In genomic region chr2:93459208-93459920, GRCm38 (mm10) we compare ENCODE assay signal across 10 mouse cellular contexts. TPM values are rescaled to one million over a fixed set of nuclear protein-coding genes. Genes with fewer than 3 reads are reported as not detected.
A peak's percentile ranks its signal among the peaks of the same experiment; 100 is the strongest.
DNase-seq lines count a peak whose midpoint lies in the region; ATAC-seq and TF ChIP-seq lines count a peak whose summit lies in the region.
"Had no signal": no experiment of that assay in that cellular context is flagged by ENCODE, and none has a peak within 500 bp of the region (broad histone marks: within the 10 kb centered on the region; RNA-seq: fewer than 3 reads in every experiment).

No protein-coding gene starts in this region.

- no peak overlapping the region; the same call in 1 of the 2 replicates for H3K4me2 ChIP-seq in limb, embryonic 13.5 days (replicated peaks)
- H3K4me2 ChIP-seq in CH12.LX (ENCODE audit: insufficient read depth, low read depth, poor library complexity, severe bottlenecking) (peak overlapping the region; percentile 86), myocyte (ENCODE audit: low read depth) (peak overlapping the region; percentile 97)

- H3K4me1 ChIP-seq in limb, embryonic 13.5 days: peaks cover 35% of the 10 kb centered on the region
- peaks cover 39% of the 10 kb centered on the region for H3K4me1 ChIP-seq in limb, embryonic 10.5 days
- peaks cover 40 to 73% of the 10 kb centered on the region in 2 experiments for H3K4me1 ChIP-seq in CH12.LX (ENCODE audit: control insufficient read depth in 1 of 2, insufficient read depth in 2 of 2)
- H3K4me1 ChIP-seq in embryonic fibroblast, embryonic 13.5 days (ENCODE audit: control insufficient read depth, insufficient read depth, low read length): peaks cover 7% of the 10 kb centered on the region; the same call in 1 of the 2 replicates

- no peak for ATAC-seq in limb, embryonic 13.5 days (ENCODE audit: low FRiP score, low read depth)

- H3K9me3 ChIP-seq in limb, embryonic 13.5 days: no peaks in the 10 kb centered on the region
- no peaks in the 10 kb centered on the region for H3K9me3 ChIP-seq in limb, embryonic 10.5 days (replicated peaks)
- H3K9me3 ChIP-seq in CH12.LX (replicated peaks; ENCODE audit: low read length): no peaks in the 10 kb centered on the region

- dilution Hi-C loops in CH12.LX (cut with MboI; ENCODE audit: extremely low pct_ligation_motif_present, extremely low pct_unique_long_range_greater_than_20kb, low sequenced_read_pairs): no loop called here

- no peak for DNase-seq in limb, embryonic 10.5 days (ENCODE audit: low spot score)
- no peak for DNase-seq in CH12.LX (ENCODE audit: extremely low read depth)
- DNase-seq in cerebellum, postnatal 25 days: no peak
- DNase-seq in left cerebral cortex, postnatal 4 days: no peak
- DNase-seq in spleen, adult 18-20 months: no peak
- DNase-seq: right cerebral cortex, adult 18-20 months had no signal

- 71% methylated on average over 7 of the region's 7 CpGs for WGBS in limb, embryonic 13.5 days
- WGBS in limb, embryonic 10.5 days: 72% methylated on average over 7 of the region's 7 CpGs

- no peak for TF ChIP-seq RAD21 in CH12.LX (IDR thresholded peaks at IDR 0.05; ENCODE audit: low read depth, low read length)

- TF ChIP-seq POLR2A in CH12.LX (IDR thresholded peaks at IDR 0.05; ENCODE audit: low read depth, low read length): no peak
- TF ChIP-seq POLR2A in embryonic fibroblast, embryonic 13.5 days (IDR thresholded peaks at IDR 0.05; ENCODE audit: low read depth, low read length): no peak
- TF ChIP-seq POLR2A in myocyte (IDR thresholded peaks at IDR 0.05; ENCODE audit: insufficient read length, low read depth): no peak

- no peak overlapping the region for H3K27ac ChIP-seq in limb, embryonic 13.5 days
- H3K27ac ChIP-seq in limb, embryonic 10.5 days: no peak overlapping the region
- peak overlapping the region; percentile 76 for H3K27ac ChIP-seq in CH12.LX (ENCODE audit: insufficient read depth, low read depth)
- H3K27ac ChIP-seq in embryonic fibroblast, embryonic 13.5 days (ENCODE audit: insufficient read depth, low read length): 0 out of 2 replicates have a peak overlapping the region, but pooled peaks have one; percentile 34

- intact Hi-C loops in left cerebral cortex, postnatal 4 days (cut with DNase I): no loop called here

- TF ChIP-seq CTCF in CH12.LX (conservative IDR thresholded peaks at IDR 0.05 in 1 of 2, IDR thresholded peaks at IDR 0.05 in 1 of 2; ENCODE audit: low read depth in 2 of 2, low read length in 2 of 2): no peak
- no peak for TF ChIP-seq CTCF in embryonic fibroblast, embryonic 13.5 days (IDR thresholded peaks at IDR 0.05; ENCODE audit: borderline replicate concordance, insufficient read depth, low read length)

- in situ Hi-C loops in CH12.LX (cut with MboI; ENCODE audit: low pct_ligation_motif_present, low pct_unique_long_range_greater_than_20kb, low sequenced_read_pairs): loop anchor here (5.0 kb wide), 1 partner anchor 37 kb away; no protein-coding TSS in a partner anchor

- peaks cover 9% of the 10 kb centered on the region; the same call in 1 of the 2 replicates for H3K27me3 ChIP-seq in limb, embryonic 13.5 days
- H3K27me3 ChIP-seq in limb, embryonic 10.5 days (ENCODE audit: low read depth, poor library complexity, severe bottlenecking): peaks cover 42% of the 10 kb centered on the region
- H3K27me3 ChIP-seq in CH12.LX (replicated peaks): no peaks in the 10 kb centered on the region
- no peaks in the 10 kb centered on the region for H3K27me3 ChIP-seq in myocyte (ENCODE audit: control insufficient read depth, insufficient read depth, insufficient read length)
- H3K27me3 ChIP-seq: Patski had no signal

- H3ac ChIP-seq in myocyte (ENCODE audit: control insufficient read depth, insufficient read length): no peak overlapping the region

- H3K36me3 ChIP-seq in limb, embryonic 13.5 days: no peaks in the 10 kb centered on the region
- no peaks in the 10 kb centered on the region for H3K36me3 ChIP-seq in limb, embryonic 10.5 days
- H3K36me3 ChIP-seq in CH12.LX (replicated peaks in 1 of 2; ENCODE audit: control insufficient read depth in 1 of 2, insufficient read depth in 1 of 2, low read length in 1 of 2): peaks cover 23 to 45% of the 10 kb centered on the region in 2 experiments
- H3K36me3 ChIP-seq in myocyte (ENCODE audit: control insufficient read depth, insufficient read depth): peaks cover 4% of the 10 kb centered on the region

- H3K79me2 ChIP-seq in CH12.LX (replicated peaks; ENCODE audit: control insufficient read depth, extremely low read depth, insufficient read depth, poor library complexity, severe bottlenecking) (peaks cover 66% of the 10 kb centered on the region), myocyte (ENCODE audit: control insufficient read depth, insufficient read depth) (peaks cover 70% of the 10 kb centered on the region)

- no peak overlapping the region for H3K4me3 ChIP-seq in limb, embryonic 13.5 days
- no peak overlapping the region for H3K4me3 ChIP-seq in limb, embryonic 10.5 days
- H3K4me3 ChIP-seq in CH12.LX (replicated peaks in 1 of 3; ENCODE audit: low read depth in 2 of 3, low read length in 2 of 3, poor library complexity in 1 of 3) (peak overlapping the region; percentile 68 to 72 (median 70)), myocyte (peak overlapping the region; percentile 90)
- no peak overlapping the region for H3K4me3 ChIP-seq in embryonic fibroblast, embryonic 13.5 days (ENCODE audit: insufficient read depth, low read length)

- peak overlapping the region; percentile 4; the same call in 1 of the 2 replicates for H3K9ac ChIP-seq in limb, embryonic 13.5 days
- H3K9ac ChIP-seq in CH12.LX (ENCODE audit: insufficient read depth, low read depth): peak overlapping the region; percentile 65

- peak; percentile 6; the same call in 1 of the 2 replicates for TF ChIP-seq EP300 in CH12.LX (IDR thresholded peaks at IDR 0.05; ENCODE audit: low read length)

TF ChIP-seq in CH12.LX, 34 proteins besides CTCF, POLR2A, EP300 and RAD21:
- TF ChIP-seq MAX (IDR thresholded peaks at IDR 0.05; ENCODE audit: low read length): no peak
- TF ChIP-seq ELF1 (IDR thresholded peaks at IDR 0.05; ENCODE audit: low read depth, low read length): peak; percentile 11; the same call in 1 of the 2 replicates
- peak; percentile 17 for TF ChIP-seq SIN3A (IDR thresholded peaks at IDR 0.05; ENCODE audit: low read length)
- no peak for TF ChIP-seq USF2 (conservative IDR thresholded peaks at IDR 0.05; ENCODE audit: low read depth, low read length)
- peak; percentile 20; the same call in 1 of the 2 replicates for TF ChIP-seq IRF4 (IDR thresholded peaks at IDR 0.05; ENCODE audit: low read depth, low read length)
- TF ChIP-seq MEF2A (IDR thresholded peaks at IDR 0.05; ENCODE audit: borderline replicate concordance, low read depth, low read length): 0 out of 2 replicates have a peak, but pooled peaks have one; percentile 7
- TF ChIP-seq BHLHE40 (IDR thresholded peaks at IDR 0.05; ENCODE audit: low read depth, low read length): peak; percentile 21
- TF ChIP-seq KAT2A (IDR thresholded peaks at IDR 0.05; ENCODE audit: insufficient replicate concordance, low read length): 0 out of 2 replicates have a peak, but pooled peaks have one; percentile 17

TF ChIP-seq in myocyte, 11 proteins besides CTCF, POLR2A, EP300 and RAD21:
- TF ChIP-seq POLR2AphosphoS2 (IDR thresholded peaks at IDR 0.05; ENCODE audit: insufficient read length, low read depth) (peak; percentile 49), USF1 (IDR thresholded peaks at IDR 0.05; ENCODE audit: low read depth) (no peak)

RNA-seq across cellular contexts. Expression of gene Cd82, which starts 3.6 kb away (rescaled TPM):
- polyA plus RNA-seq in limb, embryonic 13.5 days (2015; fragmentation: Nextera tagmentation; extraction: Ambion mirVana): 29.5 and 30.0 TPM in 2 replicates
- polyA plus RNA-seq in limb, embryonic 10.5 days (2016; fragmentation: Nextera tagmentation; extraction: Ambion mirVana): 4.1 and 7.2 TPM in 2 replicates
- total RNA-seq in CH12.LX (2012; rRNA removed) (164 and 215 TPM in 2 replicates), CH12.LX (2014; rRNA removed) (157 and 177 TPM in 2 replicates)
- polyA plus RNA-seq in CH12.LX (2012; ENCODE audit: insufficient read length, low read depth) (249 and 294 TPM in 2 replicates), myocyte (2012; fragmentation: generic; extraction: Trizol) (411 TPM)
- polyA plus RNA-seq in embryonic fibroblast, embryonic 13.5 days (2011; ENCODE audit: insufficient read length, low read depth, missing spikeins): 45.9 and 48.6 TPM in 2 replicates
- 10 to 100 TPM; 15.4 to 17.4 TPM for total RNA-seq in left cerebral cortex, postnatal 4 days (2021)

Comparison
In these comparisons a context has a peak if more than half of its experiments do, and no peak if none do; other contexts are left out.
1. H3K27ac ChIP-seq: peak in CH12.LX (single experiment) and embryonic fibroblast, embryonic 13.5 days (single experiment); none in limb, embryonic 13.5 days (single experiment) and limb, embryonic 10.5 days (single experiment).
2. H3K4me3 ChIP-seq: peak in CH12.LX (3 of 3) and myocyte (single experiment); none in limb, embryonic 13.5 days (single experiment), limb, embryonic 10.5 days (single experiment) and embryonic fibroblast, embryonic 13.5 days (single experiment).